Mouse (Mus musculus) MEL (cell line): ENCODE measurements around the gene Ehbp1l1. TPM values are rescaled to one million over a fixed set of nuclear protein-coding genes. Genes with fewer than 3 reads are reported as not detected.

Experiments used
- DNase-seq: peaks from one replicate; pipeline ENCODE4 v3.0.0; 2011; ENCODE audit warnings: low read depth, low spot score
- H3K27ac ChIP-seq: 2 replicates; pipeline ENCODE4 v1.5.1; 2012; ENCODE audit warnings: low read depth, mild to moderate bottlenecking, control low read depth, low read length, moderate library complexity; ENCODE audit not compliant: control insufficient read depth
- H3K27me3 ChIP-seq, 2 experiments: fragments of 150-350 bp in 1 of 2; sonication (generic) in 1 of 2; 2 replicates each; pipeline ENCODE4 v1.6.1; 2012; ENCODE audit warnings: low read length in 2 of 2, mild to moderate bottlenecking in 2 of 2, improper control_type of control experiment in 1 of 2, moderate library complexity in 1 of 2; ENCODE audit not compliant: insufficient read depth in 2 of 2, control insufficient read depth in 1 of 2
- H3K36me3 ChIP-seq, 2 experiments: 2 replicates each; pipeline ENCODE4 v1.6.1; 2012 to 2014; ENCODE audit warnings: low read length in 2 of 2, improper control_type of control experiment in 1 of 2, inconsistent platforms in 1 of 2, mild to moderate bottlenecking in 1 of 2; ENCODE audit not compliant: insufficient read depth in 2 of 2, control insufficient read depth in 1 of 2
- H3K4me1 ChIP-seq, 2 experiments: fragments of 150-350 bp in 1 of 2; sonication (generic) in 1 of 2; 2 replicates each; pipeline ENCODE4 v1.6.1; 2012; ENCODE audit warnings: low read length in 2 of 2, improper control_type of control experiment in 1 of 2, mild to moderate bottlenecking in 1 of 2; ENCODE audit not compliant: insufficient read depth in 2 of 2, control insufficient read depth in 1 of 2
- H3K4me3 ChIP-seq, 2 experiments: fragments of 150-350 bp in 1 of 2; sonication (generic) in 1 of 2; 2 replicates each; pipeline ENCODE4 v1.5.1; 2012; ENCODE audit warnings: low read depth in 2 of 2, low read length in 2 of 2, mild to moderate bottlenecking in 2 of 2, moderate library complexity in 2 of 2, control low read depth in 1 of 2, improper control_type of control experiment in 1 of 2; ENCODE audit not compliant: control insufficient read depth in 1 of 2, insufficient read depth in 1 of 2
- H3K79me2 ChIP-seq: 2 replicates; pipeline ENCODE4 v1.6.1; 2012; ENCODE audit warnings: mild to moderate bottlenecking, low read length, moderate library complexity; ENCODE audit not compliant: control insufficient read depth, poor library complexity, insufficient read depth
- H3K9ac ChIP-seq: 2 replicates; pipeline ENCODE4 v1.6.1; 2012; ENCODE audit warnings: low read depth, mild to moderate bottlenecking, control low read depth, low read length, moderate library complexity; ENCODE audit not compliant: control insufficient read depth, poor library complexity, severe bottlenecking
- H3K9me3 ChIP-seq: fragments of 150-350 bp; sonication (generic); replicated peaks from 2 replicates; pipeline ENCODE4 v1.6.1; 2012; ENCODE audit warnings: mild to moderate bottlenecking, low read length, improper control_type of control experiment, moderate library complexity; ENCODE audit not compliant: insufficient read depth
- BHLHE40 ChIP-seq: IDR thresholded peaks from 2 replicates; pipeline ENCODE4 v1.6.1; 2012; ENCODE audit warnings: low read depth, mild to moderate bottlenecking, inconsistent platforms, low read length, improper control_type of control experiment, borderline replicate concordance
- CHD1 ChIP-seq: IDR thresholded peaks from 2 replicates; pipeline ENCODE4 v1.6.1; 2012; ENCODE audit warnings: low read depth, mild to moderate bottlenecking, inconsistent platforms, low read length, improper control_type of control experiment
- CHD2 ChIP-seq: IDR thresholded peaks from 2 replicates; pipeline ENCODE4 v1.6.1; 2011; ENCODE audit warnings: low read length, improper control_type of control experiment
- CTCF ChIP-seq, 3 experiments: IDR thresholded peaks in 2 of 3; conservative IDR thresholded peaks in 1 of 3; 2 replicates each; pipeline ENCODE4 v1.5.1; 2011 to 2012; ENCODE audit warnings: low read length in 3 of 3, low read depth in 2 of 3, mild to moderate bottlenecking in 2 of 3, improper control_type of control experiment in 1 of 3, inconsistent platforms in 1 of 3, mixed read lengths in 1 of 3, moderate library complexity in 1 of 3; ENCODE audit not compliant: control insufficient read depth in 1 of 3, insufficient read depth in 1 of 3, poor library complexity in 1 of 3, severe bottlenecking in 1 of 3
- E2F4 ChIP-seq: IDR thresholded peaks from 2 replicates; pipeline ENCODE4 v1.6.1; 2011; ENCODE audit warnings: low read depth, low read length, improper control_type of control experiment, borderline replicate concordance
- ELF1 ChIP-seq: IDR thresholded peaks from 2 replicates; pipeline ENCODE4 v1.6.1; 2014; ENCODE audit warnings: low read depth, mild to moderate bottlenecking, inconsistent platforms, low read length, improper control_type of control experiment, moderate library complexity
- EP300 ChIP-seq, 2 experiments: IDR thresholded peaks; 2 replicates each; pipeline ENCODE4 v1.6.1; 2011; ENCODE audit warnings: improper control_type of control experiment in 2 of 2, low read length in 2 of 2, low read depth in 1 of 2, mild to moderate bottlenecking in 1 of 2
- ETS1 ChIP-seq: IDR thresholded peaks from 2 replicates; pipeline ENCODE4 v1.6.1; 2012; ENCODE audit warnings: low read depth, mild to moderate bottlenecking, inconsistent platforms, low read length, improper control_type of control experiment, moderate library complexity
- GATA1 ChIP-seq: IDR thresholded peaks from 2 replicates; pipeline ENCODE4 v1.6.1; 2011; ENCODE audit warnings: low read depth, low read length, improper control_type of control experiment
- MAX ChIP-seq: IDR thresholded peaks from 2 replicates; pipeline ENCODE4 v1.6.1; 2011; ENCODE audit warnings: low read length, improper control_type of control experiment
- MAZ ChIP-seq: IDR thresholded peaks from 2 replicates; pipeline ENCODE4 v1.6.1; 2012; ENCODE audit warnings: low read depth, mild to moderate bottlenecking, inconsistent platforms, low read length, improper control_type of control experiment
- MEF2A ChIP-seq: IDR thresholded peaks from 2 replicates; pipeline ENCODE4 v1.6.1; 2014; ENCODE audit warnings: low read depth, mild to moderate bottlenecking, inconsistent platforms, low read length, improper control_type of control experiment; ENCODE audit not compliant: poor library complexity, insufficient replicate concordance, severe bottlenecking; ENCODE audit errors: extremely low read depth
- POLR2A ChIP-seq, 2 experiments: IDR thresholded peaks; 2 replicates each; pipeline ENCODE4 v1.6.1; 2011 to 2012; ENCODE audit warnings: low read length in 2 of 2, mild to moderate bottlenecking in 2 of 2, control low read depth in 1 of 2, improper control_type of control experiment in 1 of 2, low read depth in 1 of 2, moderate library complexity in 1 of 2; ENCODE audit not compliant: control insufficient read depth in 1 of 2, insufficient read depth in 1 of 2, poor library complexity in 1 of 2
- POLR2AphosphoS2 ChIP-seq: IDR thresholded peaks from 2 replicates; pipeline ENCODE4 v1.6.1; 2011; ENCODE audit warnings: low read length, improper control_type of control experiment
- RAD21 ChIP-seq: IDR thresholded peaks from 2 replicates; pipeline ENCODE4 v1.6.1; 2011; ENCODE audit warnings: mild to moderate bottlenecking, low read depth, low read length, improper control_type of control experiment
- RCOR1 ChIP-seq: IDR thresholded peaks from 2 replicates; pipeline ENCODE4 v1.6.1; 2012; ENCODE audit warnings: low read depth, mild to moderate bottlenecking, inconsistent platforms, low read length, improper control_type of control experiment
- SMC3 ChIP-seq: IDR thresholded peaks from 2 replicates; pipeline ENCODE4 v1.6.1; 2011; ENCODE audit warnings: low read depth, low read length, improper control_type of control experiment
- TAL1 ChIP-seq: IDR thresholded peaks from 2 replicates; pipeline ENCODE4 v1.6.1; 2012; ENCODE audit warnings: mild to moderate bottlenecking, inconsistent platforms, low read length, moderate library complexity, mixed read lengths
- ZC3H11A ChIP-seq: IDR thresholded peaks from 2 replicates; pipeline ENCODE4 v1.6.1; 2012; ENCODE audit warnings: low read depth, mild to moderate bottlenecking, inconsistent platforms, low read length, improper control_type of control experiment
- ZKSCAN1 ChIP-seq: IDR thresholded peaks from 2 replicates; pipeline ENCODE4 v1.6.1; 2012; ENCODE audit warnings: low read depth, mild to moderate bottlenecking, inconsistent platforms, low read length, improper control_type of control experiment, moderate library complexity
- ZMIZ1 ChIP-seq: IDR thresholded peaks from 2 replicates; pipeline ENCODE4 v1.6.1; 2012; ENCODE audit warnings: low read depth, mild to moderate bottlenecking, inconsistent platforms, low read length, improper control_type of control experiment, moderate library complexity
- polyA plus RNA-seq, 2 experiments: library from polyadenylated mRNA; stranded (reverse) in 1 of 2; unstranded in 1 of 2; fragments of >175 nt in 1 of 2; fragments of >200 nt in 1 of 2; gene quantifications; 2 replicates each; pipeline versions ENCODE4 v1.2.1 to v1.2.4; 2012; ENCODE audit warnings: low replicate concordance in 2 of 2, low read depth in 1 of 2; ENCODE audit not compliant: insufficient read length in 2 of 2, insufficient read depth in 1 of 2, missing spikeins in 1 of 2
- total RNA-seq: library from RNA; depleted of rRNA; stranded (reverse); fragments of 300-350 nt; gene quantifications from 2 replicates; pipeline ENCODE4 v1.2.3, GENCODE M21; 2012

Gene Ehbp1l1
- total and polyA plus RNA-seq, 3 experiments: 63.2 to 113 (median 77.3) TPM

- no peaks in the 10 kb centered on the region for H3K27me3 ChIP-seq
- peaks cover 0 to 6% of the 10 kb centered on the region in 2 experiments for H3K36me3 ChIP-seq
- no peak for DNase-seq
- H3K79me2 ChIP-seq: peaks cover 3% of the 10 kb centered on the region; the same call in 1 of the 2 replicates
- no peak overlapping the region for H3K9ac ChIP-seq
- H3K9me3 ChIP-seq: no peaks in the 10 kb centered on the region
- H3K4me1 ChIP-seq: peaks cover 0 to 4% of the 10 kb centered on the region in 2 experiments; a peak in 1 of 4 replicates
- no peak for TF ChIP-seq ZC3H11A
- no peak for TF ChIP-seq TAL1
- TF ChIP-seq E2F4: no peak
- TF ChIP-seq ZMIZ1: no peak
- TF ChIP-seq POLR2AphosphoS2: no peak
- TF ChIP-seq ELF1: no peak
- no peak for TF ChIP-seq ZKSCAN1
- no peak for TF ChIP-seq CHD2
- TF ChIP-seq POLR2A (IDR thresholded peaks at IDR 0.05; ENCODE audit: control insufficient read depth in 1 of 2, insufficient read depth in 1 of 2, low read depth in 1 of 2, low read length in 2 of 2, poor library complexity in 1 of 2): no peak
- TF ChIP-seq ETS1: no peak
- TF ChIP-seq BHLHE40: no peak
- no peak for TF ChIP-seq EP300 (IDR thresholded peaks at IDR 0.05; ENCODE audit: low read depth in 1 of 2, low read length in 2 of 2)
- no peak for TF ChIP-seq CTCF (IDR thresholded peaks at IDR 0.05 in 2 of 3, conservative IDR thresholded peaks at IDR 0.05 in 1 of 3; ENCODE audit: control insufficient read depth in 1 of 3, insufficient read depth in 1 of 3, low read depth in 2 of 3, low read length in 3 of 3, poor library complexity in 1 of 3, severe bottlenecking in 1 of 3)
- TF ChIP-seq MEF2A: no peak
- TF ChIP-seq RCOR1: no peak
- TF ChIP-seq CHD1: no peak
- TF ChIP-seq MAX: no peak
- no peak for TF ChIP-seq MAZ
- TF ChIP-seq GATA1: no peak
- H3K27ac ChIP-seq: no peak overlapping the region
- no peak overlapping the region for H3K4me3 ChIP-seq
Observed at GRCm38 (mm10) chr19:5711907-5712460, 14.1 kb downstream of the Ehbp1l1 start.

- no peak overlapping the region for H3K27ac ChIP-seq
- H3K4me3 ChIP-seq: no peak overlapping the region
- no peaks in the 10 kb centered on the region for H3K9me3 ChIP-seq
- peaks cover 0 to 6% of the 10 kb centered on the region in 2 experiments for H3K36me3 ChIP-seq
- peak; percentile 55 for DNase-seq
- TF ChIP-seq CTCF (IDR thresholded peaks at IDR 0.05 in 2 of 3, conservative IDR thresholded peaks at IDR 0.05 in 1 of 3; ENCODE audit: control insufficient read depth in 1 of 3, insufficient read depth in 1 of 3, low read depth in 2 of 3, low read length in 3 of 3, poor library complexity in 1 of 3, severe bottlenecking in 1 of 3): peak; percentile 70 to 76 (median 74)
- TF ChIP-seq RAD21: peak; percentile 57
- TF ChIP-seq RCOR1: no peak
- TF ChIP-seq SMC3: peak; percentile 58
- no peaks in the 10 kb centered on the region for H3K27me3 ChIP-seq
- peaks cover 0 to 4% of the 10 kb centered on the region in 2 experiments; a peak in 1 of 4 replicates for H3K4me1 ChIP-seq
- H3K9ac ChIP-seq: no peak overlapping the region
- H3K79me2 ChIP-seq: peaks cover 3% of the 10 kb centered on the region; the same call in 1 of the 2 replicates
Observed at GRCm38 (mm10) chr19:5711218-5711617, 14.9 kb downstream of the Ehbp1l1 start.
